Mouse (Mus musculus): Measurements from ENCODE around the gene Dlx6.

Gene Dlx6

GRCm38 (mm10) chr6:6877346-6877910 is 14.3 kb downstream of the Dlx6 start:
- DNase-seq (ENCODE audit: low spot score) = no peak

- DNase-seq (ENCODE audit: low spot score) = no peak
These were observed 15.1 kb downstream of the Dlx6 start for GRCm38 (mm10) chr6:6877981-6878840.

GRCm38 (mm10) chr6:6878841-6879291 is 15.7 kb downstream of the Dlx6 start:
- DNase-seq (ENCODE audit: low spot score) = no peak

- DNase-seq (ENCODE audit: low spot score) = no peak
These were observed 16.5 kb downstream of the Dlx6 start for GRCm38 (mm10) chr6:6879371-6880325.

- no peak for DNase-seq (ENCODE audit: low spot score)
These were observed 17.4 kb downstream of the Dlx6 start for GRCm38 (mm10) chr6:6880361-6881114.

- DNase-seq (ENCODE audit: low spot score) = no peak
These were observed 18.0 kb downstream of the Dlx6 start for GRCm38 (mm10) chr6:6881115-6881637.

GRCm38 (mm10) chr6:6881638-6882190 is 18.6 kb downstream of the Dlx6 start, which contains the start of gene Dlx5:
Gene Dlx5 (minus strand): TSS chr6:6882085.
- peak; percentile 66 for DNase-seq (ENCODE audit: low spot score)

- DNase-seq (ENCODE audit: low spot score) = no peak
These were observed 19.2 kb downstream of the Dlx6 start for GRCm38 (mm10) chr6:6882266-6882797.

GRCm38 (mm10) chr6:6884897-6885296 is 21.8 kb downstream of the Dlx6 start:
- DNase-seq (ENCODE audit: low spot score) = peak; percentile 79

- no peak for DNase-seq (ENCODE audit: low spot score)
These were observed 23.1 kb downstream of the Dlx6 start for GRCm38 (mm10) chr6:6886225-6886624.

GRCm38 (mm10) chr6:6890047-6890446 is 26.9 kb downstream of the Dlx6 start:
- no peak for DNase-seq (ENCODE audit: low spot score)

- peak; percentile 80 for DNase-seq (ENCODE audit: low spot score)
These were observed 46.5 kb downstream of the Dlx6 start for GRCm38 (mm10) chr6:6909586-6909985.

GRCm38 (mm10) chr6:6914304-6914703 is 51.2 kb downstream of the Dlx6 start:
- DNase-seq (ENCODE audit: low spot score) = no peak

- DNase-seq (ENCODE audit: low spot score) = peak; percentile 45
These were observed 51.9 kb downstream of the Dlx6 start for GRCm38 (mm10) chr6:6914849-6915525.

GRCm38 (mm10) chr6:6915526-6915915 is 52.4 kb downstream of the Dlx6 start:
- peak; percentile 45 for DNase-seq (ENCODE audit: low spot score)

GRCm38 (mm10) chr6:6917334-6917733 is 54.2 kb downstream of the Dlx6 start:
- no peak for DNase-seq (ENCODE audit: low spot score)

Data from testis, postnatal 10 days (tissue).